Mouse (Mus musculus) liver, embryonic 16.5 days (tissue): Measurements from ENCODE around the gene Olfr1036. TPM values are rescaled to one million over a fixed set of nuclear protein-coding genes. Genes with fewer than 3 reads are reported as not detected.
"Not testable (repeated sequence)": the region's sequence is repeated elsewhere in the genome, so short reads cannot be mapped to it uniquely, and the experiment has no call there.

ENCODE experiments used
- ATAC-seq: fragments of 200-750 bp; cut with Nextera tagmentation; 2 replicates; pipeline ENCODE4 v1.8.0; 2017; ENCODE audit warnings: low read depth, mild to moderate bottlenecking, moderate number of reproducible peaks, moderate library complexity
- H3K27ac ChIP-seq: fragments of 300-500 bp; sonication (generic); 2 replicates; pipeline ENCODE4 v1.5.1; 2014; ENCODE audit warnings: mild to moderate bottlenecking, low read length
- H3K27me3 ChIP-seq: fragments of 300-500 bp; sonication (generic); 2 replicates; pipeline ENCODE4 v1.6.1; 2014; ENCODE audit warnings: low read depth, low read length, mixed read lengths; ENCODE audit not compliant: control insufficient read depth, insufficient read depth
- H3K36me3 ChIP-seq: fragments of 300-500 bp; sonication (generic); 2 replicates; pipeline ENCODE4 v1.6.1; 2014; ENCODE audit warnings: mild to moderate bottlenecking; ENCODE audit not compliant: control insufficient read depth, insufficient read depth
- H3K4me1 ChIP-seq: fragments of 300-500 bp; sonication (generic); 2 replicates; pipeline ENCODE4 v1.6.1; 2014; ENCODE audit warnings: low read depth, low read length, mixed read lengths; ENCODE audit not compliant: control insufficient read depth
- H3K4me2 ChIP-seq: fragments of 300-500 bp; sonication (generic); 2 replicates; pipeline ENCODE4 v1.6.1; 2014; ENCODE audit warnings: low read depth, low read length, mixed read lengths
- H3K4me3 ChIP-seq: fragments of 300-500 bp; sonication (generic); 2 replicates; pipeline ENCODE4 v1.5.1; 2014; ENCODE audit warnings: low read depth, mild to moderate bottlenecking, low read length
- H3K9ac ChIP-seq: fragments of 300-500 bp; sonication (generic); 2 replicates; pipeline ENCODE4 v1.6.1; 2014; ENCODE audit warnings: low read depth, low read length
- H3K9me3 ChIP-seq: fragments of 300-500 bp; sonication (generic); replicated peaks from 2 replicates; pipeline ENCODE4 v1.6.1; 2016; ENCODE audit warnings: low read length; ENCODE audit not compliant: control insufficient read depth
- WGBS: fragments of 180-500 bp; shearing (Covaris S2); extraction: QIAGEN DNeasy Blood & Tissue Kit; methylation state at CpG from one replicate; pipeline ENCODE4 v1.1.7; 2014; ENCODE audit not compliant: insufficient replicate concordance; 5-methylcytosine and 5-hydroxymethylcytosine counted together
- polyA plus RNA-seq: library from polyadenylated mRNA; unstranded; fragments of >200 nt; fragmentation: Nextera tagmentation; extraction: Ambion mirVana; gene quantifications from 2 replicates; pipeline ENCODE4 v1.2.1, GENCODE M21; 2015

Olfr1036 gene
- not detected in 2 replicates for polyA plus RNA-seq

DNA sequence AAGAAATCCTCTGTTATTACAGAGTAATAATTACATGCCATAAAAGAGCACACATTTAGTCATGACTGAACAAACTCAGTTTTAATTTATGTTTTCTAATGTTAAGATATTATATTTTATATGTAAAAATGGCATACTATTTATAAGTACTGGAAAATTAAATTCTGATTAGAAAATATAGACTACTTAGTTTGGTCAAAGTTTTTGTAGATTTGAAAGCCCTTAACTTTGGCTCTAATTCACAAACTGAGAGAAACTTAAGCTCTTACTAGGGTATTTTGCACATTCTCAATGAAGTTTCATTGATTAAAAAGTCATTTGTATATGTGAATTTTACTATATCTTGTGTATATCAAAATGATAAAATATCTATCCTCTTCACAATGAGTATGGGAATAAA lies at the start of gene Olfr1036:
Gene Olfr1036 (plus strand): TSS at position 301 of the 400 bp plus-strand sequence.
- not testable (repeated sequence) for H3K27me3 ChIP-seq, H3K4me3 ChIP-seq, H3K9me3 ChIP-seq, H3K36me3 ChIP-seq, H3K27ac ChIP-seq, H3K4me1 ChIP-seq, H3K9ac ChIP-seq, ATAC-seq, H3K4me2 ChIP-seq

DNA sequence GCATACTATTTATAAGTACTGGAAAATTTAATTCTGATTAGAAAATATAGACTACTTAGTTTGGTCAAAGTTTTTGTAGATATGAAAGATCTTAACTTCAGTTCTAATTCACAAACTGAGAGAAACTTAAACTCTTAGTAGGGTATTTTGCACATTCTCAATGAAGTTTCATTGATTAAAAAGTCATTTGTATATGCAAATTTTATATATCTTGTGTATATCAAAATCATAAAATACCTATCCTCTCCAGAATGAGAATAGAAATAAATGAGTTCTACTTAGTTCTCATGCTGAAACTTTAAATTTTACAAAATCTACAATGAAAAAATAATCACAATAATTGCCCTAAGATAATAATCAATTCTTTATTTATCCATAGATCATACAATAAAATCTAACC lies 28.2 kb upstream of the Olfr1036 start, which contains the start of gene Olfr1034:
Gene Olfr1034 (plus strand): TSS at position 301 of the 400 bp plus-strand sequence.
- no peak within 1 kb of the TSS for H3K27ac ChIP-seq
- no peaks in the 10 kb centered on the region for H3K4me1 ChIP-seq
- H3K36me3 ChIP-seq, result no peaks in the 10 kb centered on the region
- no peak within 1 kb of the TSS for H3K4me3 ChIP-seq
- no peak within 1 kb of the TSS for H3K9ac ChIP-seq
- ATAC-seq, result no peak
- no peaks in the 10 kb centered on the region for H3K27me3 ChIP-seq
- no peaks in the 10 kb centered on the region for H3K9me3 ChIP-seq
- H3K4me2 ChIP-seq, result no peak within 1 kb of the TSS

GRCm38 (mm10) chr2:86050777-86051176 lies 23.0 kb upstream of the Olfr1036 start:
- H3K9ac ChIP-seq, H3K4me3 ChIP-seq, H3K4me2 ChIP-seq, H3K4me1 ChIP-seq, H3K27me3 ChIP-seq, H3K27ac ChIP-seq, H3K36me3 ChIP-seq, ATAC-seq, H3K9me3 ChIP-seq: not testable (repeated sequence)

DNA sequence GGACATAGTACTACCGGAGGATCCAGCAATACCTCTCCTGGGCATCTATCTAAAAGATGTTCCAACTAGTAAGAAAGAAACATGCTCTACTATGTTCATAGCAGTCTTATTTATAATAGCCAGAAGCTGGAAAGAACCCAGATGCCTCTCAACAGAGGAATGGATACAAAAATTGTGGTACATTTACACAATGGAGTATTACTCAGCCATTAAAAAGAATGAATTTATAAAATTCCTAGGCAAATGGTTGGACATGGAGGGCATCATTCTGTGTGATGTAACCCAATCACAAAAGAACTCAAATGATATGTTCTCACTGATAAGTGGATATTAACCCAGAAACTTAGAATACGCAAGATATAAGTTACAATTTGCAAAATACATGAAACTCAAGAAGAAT lies 10.0 kb upstream of the Olfr1036 start:
- H3K27me3 ChIP-seq, H3K4me1 ChIP-seq, H3K4me2 ChIP-seq, ATAC-seq, H3K9me3 ChIP-seq, H3K27ac ChIP-seq, H3K9ac ChIP-seq, H3K36me3 ChIP-seq, H3K4me3 ChIP-seq: not testable (repeated sequence)
- WGBS, result 62% methylated on average over 2 of the region's 2 CpGs

- Histone ChIP-seq H3K4me2 (no peak overlapping the region), H3K4me3 (no peak overlapping the region), H3K9me3 (no peaks in the 10 kb centered on the region), H3K27me3 (no peaks in the 10 kb centered on the region), H3K9ac (no peak overlapping the region), H3K36me3 (no peaks in the 10 kb centered on the region), H3K27ac (no peak overlapping the region), H3K4me1 (no peaks in the 10 kb centered on the region)
- WGBS, result 72% methylated on average over 8 of the region's 8 CpGs
- ATAC-seq, result peak; percentile 70; the same call in 1 of the 2 replicates
Observed at GRCm38 (mm10) chr2:86070189-86070588, 3.6 kb upstream of the Olfr1036 start.

DNA sequence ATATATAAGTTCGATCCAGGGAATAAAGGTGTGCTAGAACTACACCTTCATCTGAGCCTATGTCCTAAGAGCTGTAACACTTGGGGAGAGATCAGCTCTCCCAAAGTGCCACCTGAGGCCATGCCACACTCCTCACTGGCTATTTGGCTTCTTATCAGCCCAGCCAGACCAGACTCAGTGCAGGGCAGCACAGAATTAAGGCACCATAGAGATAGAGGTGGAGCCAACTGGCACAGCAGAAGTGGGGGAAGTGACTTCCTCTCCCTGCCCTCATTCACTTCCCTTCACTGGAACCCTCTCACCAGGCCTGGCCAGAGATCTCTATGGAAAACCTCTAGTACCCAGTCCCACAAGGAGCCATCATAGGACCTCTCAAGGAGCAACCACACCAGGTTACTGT lies 6.7 kb downstream of the Olfr1036 start:
- WGBS, result 76% methylated on average over 1 of the region's 1 CpGs
- H3K4me3 ChIP-seq, H3K27ac ChIP-seq, H3K9me3 ChIP-seq, H3K4me2 ChIP-seq, H3K4me1 ChIP-seq, ATAC-seq, H3K27me3 ChIP-seq, H3K36me3 ChIP-seq, H3K9ac ChIP-seq: not testable (repeated sequence)

- no peak for ATAC-seq
- Histone ChIP-seq H3K4me3 (no peak within 1 kb of the TSS), H3K9ac (no peak within 1 kb of the TSS), H3K36me3 (no peaks in the 10 kb centered on the region), H3K4me1 (no peaks in the 10 kb centered on the region), H3K27me3 (no peaks in the 10 kb centered on the region), H3K27ac (no peak within 1 kb of the TSS), H3K4me2 (no peak within 1 kb of the TSS), H3K9me3 (no peaks in the 10 kb centered on the region)
- WGBS, result 75% methylated on average over 2 of the region's 2 CpGs
Observed at GRCm38 (mm10) chr2:86087285-86087684, 13.5 kb downstream of the Olfr1036 start, which contains the start of gene Olfr1037. TSS of gene Olfr1037 (minus strand) at chr2:86087385.

Other genes starting within 250 kb of the Olfr1036 start
- not detected in 2 replicates for gene Olfr1019, start 228.5 kb upstream of the Olfr1036 start, polyA plus RNA-seq
- gene Olfr1020, start 227.0 kb upstream of the Olfr1036 start, polyA plus RNA-seq, result not detected in 2 replicates
- not detected in 2 replicates for gene Olfr1022, start 205.4 kb upstream of the Olfr1036 start, polyA plus RNA-seq
- gene Olfr1023, start 188.4 kb upstream of the Olfr1036 start, polyA plus RNA-seq, result not detected in 2 replicates
- gene Olfr1024, start 168.9 kb upstream of the Olfr1036 start, polyA plus RNA-seq, result not detected in 2 replicates
- not detected in 2 replicates for gene Olfr1025-ps1, start 158.8 kb upstream of the Olfr1036 start, polyA plus RNA-seq
- gene Olfr1026, start 152.4 kb upstream of the Olfr1036 start, polyA plus RNA-seq, result not detected in 2 replicates
- gene Olfr1028, start 123.6 kb upstream of the Olfr1036 start, polyA plus RNA-seq, result not detected in 2 replicates
- gene Olfr1029, start 100.1 kb upstream of the Olfr1036 start, polyA plus RNA-seq, result not detected in 2 replicates
- gene Olfr1030, start 94.7 kb upstream of the Olfr1036 start, polyA plus RNA-seq, result not detected in 2 replicates
- not detected in 2 replicates for gene Olfr1031, start 83.7 kb upstream of the Olfr1036 start, polyA plus RNA-seq
- gene Olfr1032, start 68.5 kb upstream of the Olfr1036 start, polyA plus RNA-seq, result not detected in 2 replicates
- gene Olfr1033, start 53.4 kb upstream of the Olfr1036 start, polyA plus RNA-seq, result 1.1 and 1.5 TPM in 2 replicates
- gene Olfr1034, start 28.1 kb upstream of the Olfr1036 start, polyA plus RNA-seq, result 0.05 and 0.06 TPM in 2 replicates
- gene Olfr1037, start 13.4 kb downstream of the Olfr1036 start, polyA plus RNA-seq, result not detected in 2 replicates
- gene Olfr1039, start 61.9 kb downstream of the Olfr1036 start, polyA plus RNA-seq, result not detected in 2 replicates
- not detected in 2 replicates for gene Olfr1040, start 72.7 kb downstream of the Olfr1036 start, polyA plus RNA-seq
- not detected in 2 replicates for gene Olfr1042, start 87.8 kb downstream of the Olfr1036 start, polyA plus RNA-seq
- not detected in 2 replicates for gene Olfr1043, start 93.5 kb downstream of the Olfr1036 start, polyA plus RNA-seq
- not detected in 2 replicates for gene Olfr1044, start 103.8 kb downstream of the Olfr1036 start, polyA plus RNA-seq
- gene Olfr52, start 111.7 kb downstream of the Olfr1036 start, polyA plus RNA-seq, result not detected in 2 replicates
- gene Olfr1045, start 129.0 kb downstream of the Olfr1036 start, polyA plus RNA-seq, result not detected in 2 replicates
- gene Olfr1046, start 145.3 kb downstream of the Olfr1036 start, polyA plus RNA-seq, result not detected in 2 replicates
- gene Olfr1047, start 157.4 kb downstream of the Olfr1036 start, polyA plus RNA-seq, result not detected in 2 replicates
- gene Olfr1048, start 166.3 kb downstream of the Olfr1036 start, polyA plus RNA-seq, result not detected in 2 replicates
- not detected in 2 replicates for gene Olfr1049, start 184.3 kb downstream of the Olfr1036 start, polyA plus RNA-seq
- not detected in 2 replicates for gene Olfr1051, start 205.1 kb downstream of the Olfr1036 start, polyA plus RNA-seq
- not detected in 2 replicates for gene Olfr1052, start 218.5 kb downstream of the Olfr1036 start, polyA plus RNA-seq
- not detected in 2 replicates for gene Olfr1053, start 241.3 kb downstream of the Olfr1036 start, polyA plus RNA-seq